Mouse (Mus musculus) colon, adult 2 months (tissue): ENCODE measurements around the gene Fcrla. TPM values are rescaled to one million over a fixed set of nuclear protein-coding genes. Genes with fewer than 3 reads are reported as not detected.

Source experiments
- polyA plus RNA-seq: library from polyadenylated mRNA; depleted of rRNA; stranded (reverse); fragments of >200 nt; gene quantifications from 2 replicates; pipeline ENCODE4 v1.2.3, GENCODE M21; 2012; rRNA removed

The Fcrla gene
- polyA plus RNA-seq: 2.6 and 4.0 TPM in 2 replicates

DNA sequence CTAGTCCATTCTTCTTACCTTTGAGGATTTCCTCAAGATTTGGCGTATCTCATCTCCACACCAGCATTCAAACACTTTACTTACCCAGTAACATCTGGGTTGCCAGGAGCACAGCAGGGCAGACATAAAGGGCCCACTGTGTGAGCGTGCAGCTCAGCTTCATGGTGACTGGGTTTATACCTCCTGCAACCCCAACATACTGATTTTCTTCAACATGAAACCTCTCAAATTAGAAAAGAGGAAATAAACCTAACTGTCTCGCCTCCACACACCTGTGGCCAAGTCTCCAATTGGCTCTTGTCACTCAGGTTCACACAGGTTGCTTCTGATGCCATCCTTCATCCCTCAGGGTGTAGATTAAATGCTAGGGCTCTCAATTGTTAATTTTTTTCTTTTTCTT lies at the start of gene Fcrla:
Gene Fcrla, minus strand, starts transcription at position 206 of the 400 bp plus-strand sequence.

DNA sequence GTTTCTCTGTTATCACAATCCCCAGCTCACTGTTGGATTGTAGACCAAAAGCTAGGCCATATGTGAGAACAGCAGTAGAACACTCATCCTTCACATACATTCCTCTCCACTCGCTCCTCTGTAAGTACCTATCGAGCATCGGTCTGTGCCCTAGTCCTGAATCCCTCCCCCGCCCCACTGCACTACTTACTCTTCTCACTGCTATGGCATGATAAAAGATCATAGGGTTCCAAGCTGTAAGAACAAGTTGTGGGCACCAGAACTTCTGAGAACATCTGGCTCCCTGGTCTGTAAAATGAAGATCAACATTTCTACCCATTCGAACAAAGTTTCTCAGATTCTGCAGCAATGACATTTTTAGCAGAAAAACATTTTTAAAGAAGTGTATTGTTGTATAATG lies 49.1 kb upstream of the Fcrla start, which contains the start of gene Fcgr2b:
Gene Fcgr2b, minus strand, starts transcription at position 101 of the 400 bp plus-strand sequence.

DNA sequence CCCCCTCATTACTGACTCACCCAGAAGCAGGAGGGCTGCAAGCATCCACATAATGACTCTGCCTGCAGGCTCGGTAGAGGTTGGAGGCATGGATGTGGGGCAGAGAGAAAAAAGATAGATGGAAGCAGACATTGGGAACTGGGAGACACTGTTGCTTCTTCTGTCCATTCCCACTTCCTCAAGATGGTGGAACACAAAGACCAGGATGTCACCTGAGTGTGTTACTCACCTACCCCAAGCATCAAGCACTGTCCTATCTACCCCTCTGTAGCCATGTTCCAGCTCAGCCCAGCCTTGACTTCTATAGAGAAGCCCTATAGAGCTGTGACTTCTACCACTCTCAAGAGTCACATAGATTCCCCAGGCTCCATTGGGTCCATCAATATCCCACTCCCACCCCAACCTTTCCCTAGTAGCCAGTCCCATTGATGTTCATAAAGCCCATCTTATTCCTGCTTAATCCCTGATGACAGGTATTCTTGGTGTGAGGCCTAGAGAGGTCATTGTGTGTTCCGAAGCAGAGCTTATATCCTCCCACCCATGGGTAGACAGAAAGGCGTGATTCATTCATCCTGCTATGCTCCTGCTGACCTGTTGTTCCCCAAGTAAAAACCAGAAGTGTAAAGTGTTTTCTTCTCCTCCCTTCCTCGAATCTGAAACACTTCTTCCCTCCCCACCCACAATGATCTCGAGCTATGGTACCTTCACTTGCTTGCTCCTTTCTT lies 14.3 kb downstream of the Fcrla start, which contains the start of gene Fcrlb:
Gene Fcrlb, minus strand, starts transcription at position 51 of the 725 bp plus-strand sequence.

DNA sequence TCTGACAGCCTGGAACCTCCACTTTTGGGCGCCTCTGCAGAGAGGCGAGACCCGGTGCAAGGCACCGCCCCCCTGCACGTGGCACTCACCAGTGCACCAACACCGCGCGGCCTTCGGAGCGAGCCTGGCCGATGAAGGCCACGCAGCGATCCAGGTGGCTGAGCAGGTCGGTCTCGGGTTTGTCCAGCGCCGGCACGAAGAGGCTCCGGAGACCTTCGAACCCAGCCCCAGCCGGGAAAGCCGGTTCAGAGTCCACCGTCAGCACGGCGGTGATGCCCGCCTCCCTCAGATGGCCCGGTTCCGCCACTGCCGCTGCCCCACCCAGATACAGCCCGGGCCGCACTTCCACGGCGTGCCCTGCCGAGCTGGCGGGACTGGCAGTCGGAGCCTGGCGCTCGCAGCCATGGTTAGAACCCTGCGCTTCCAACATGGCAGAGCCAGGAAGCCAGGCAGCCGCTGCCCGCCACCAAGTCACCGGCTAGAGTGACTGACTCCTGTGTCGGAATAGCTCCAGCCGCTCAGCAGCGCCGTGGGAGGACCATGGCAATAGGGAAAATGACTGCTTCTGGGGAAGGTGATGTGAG lies 42.3 kb downstream of the Fcrla start, which contains the start of the genes Gm26620 and Dusp12:
Gene Gm26620, plus strand, starts transcription at position 88 of the 584 bp plus-strand sequence.
Gene Dusp12, minus strand, starts transcription at position 563 of the 584 bp plus-strand sequence.

DNA sequence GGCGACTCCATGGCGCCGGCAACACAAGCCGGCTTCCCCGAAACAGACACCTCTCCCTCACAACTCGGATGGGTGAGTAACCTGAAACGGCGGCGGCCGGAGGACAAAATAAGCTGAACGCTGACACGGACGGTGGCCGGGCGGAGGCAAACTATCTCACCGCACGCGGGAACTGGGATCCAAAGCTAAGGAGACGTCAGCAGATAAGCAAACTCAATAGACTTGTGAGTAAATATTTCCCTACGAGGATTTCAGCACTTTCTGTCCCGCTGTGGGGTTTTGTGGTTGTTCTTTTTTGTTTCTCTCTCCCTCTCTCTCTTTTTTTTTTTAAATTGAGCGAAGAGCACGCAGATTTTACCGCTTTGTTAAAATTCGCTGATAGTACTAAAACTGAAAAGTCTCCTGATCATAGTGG lies 59.7 kb downstream of the Fcrla start, which contains the start of gene Atf6:
Gene Atf6, minus strand, starts transcription at position 81 of the 415 bp plus-strand sequence.

Other genes starting within 250 kb of the Fcrla start
- gene Atf6, start 59.8 kb downstream of the Fcrla start, polyA plus RNA-seq: 9.3 and 9.7 TPM in 2 replicates
- 0.74 and 1.2 TPM in 2 replicates for gene Gm26620, start 42.5 kb downstream of the Fcrla start, polyA plus RNA-seq
- 12.0 and 13.3 TPM in 2 replicates for gene Dusp12, start 42.0 kb downstream of the Fcrla start, polyA plus RNA-seq
- 0.37 and 0.59 TPM in 2 replicates for gene Fcrlb, start 14.6 kb downstream of the Fcrla start, polyA plus RNA-seq
- gene Fcgr2b, start 49.0 kb upstream of the Fcrla start, polyA plus RNA-seq: 6.6 and 13.8 TPM in 2 replicates
- gene Fcgr4, start 91.3 kb upstream of the Fcrla start, polyA plus RNA-seq: 1.3 and 1.4 TPM in 2 replicates
- gene Fcgr3, start 137.4 kb upstream of the Fcrla start, polyA plus RNA-seq: 7.1 and 7.7 TPM in 2 replicates
- 1.2 and 1.7 TPM in 2 replicates for gene Cfap126, start 186.3 kb upstream of the Fcrla start, polyA plus RNA-seq
- 205 and 248 TPM in 2 replicates for gene Sdhc, start 223.0 kb upstream of the Fcrla start, polyA plus RNA-seq
- 0.91 and 1.0 TPM in 2 replicates for gene Mpz, start 223.1 kb upstream of the Fcrla start, polyA plus RNA-seq